Mouse (Mus musculus) kidney, embryonic 14.5 days (tissue): ENCODE results near the gene Arfgap3. TPM values are rescaled to one million over a fixed set of nuclear protein-coding genes. Genes with fewer than 3 reads are reported as not detected.
"Not testable (repeated sequence)": the region's sequence is repeated elsewhere in the genome, so short reads cannot be mapped to it uniquely, and the experiment has no call there.

Experiments
- ATAC-seq: fragments of 200-750 bp; cut with Nextera tagmentation; 2 replicates; pipeline ENCODE4 v1.8.0; 2017; ENCODE audit warnings: moderate number of reproducible peaks, mild to moderate bottlenecking, moderate TSS enrichment, moderate library complexity; ENCODE audit not compliant: low FRiP score, low TSS enrichment
- H3K27ac ChIP-seq: fragments of 300-500 bp; sonication (generic); 2 replicates; pipeline ENCODE4 v1.5.1; 2014; ENCODE audit warnings: low read depth, mild to moderate bottlenecking, low read length, moderate library complexity, mixed read lengths
- H3K27me3 ChIP-seq: fragments of 300-500 bp; sonication (generic); 2 replicates; pipeline ENCODE4 v1.6.1; 2014; ENCODE audit warnings: mild to moderate bottlenecking, low read length; ENCODE audit not compliant: control insufficient read depth, insufficient read depth
- H3K36me3 ChIP-seq: fragments of 300-500 bp; sonication (generic); 2 replicates; pipeline ENCODE4 v1.6.1; 2014; ENCODE audit warnings: low read length, mixed read lengths; ENCODE audit not compliant: control insufficient read depth, insufficient read depth
- H3K4me1 ChIP-seq: fragments of 300-500 bp; sonication (generic); 2 replicates; pipeline ENCODE4 v1.6.1; 2014; ENCODE audit warnings: low read length, mixed read lengths; ENCODE audit not compliant: control insufficient read depth, insufficient read depth
- H3K4me2 ChIP-seq: fragments of 300-500 bp; sonication (generic); replicated peaks from 2 replicates; pipeline ENCODE4 v1.6.1; 2014; ENCODE audit warnings: low read depth, mild to moderate bottlenecking, low read length
- H3K4me3 ChIP-seq: fragments of 300-500 bp; sonication (generic); 2 replicates; pipeline ENCODE4 v1.5.1; 2014; ENCODE audit warnings: mild to moderate bottlenecking, low read length
- H3K9ac ChIP-seq: fragments of 300-500 bp; sonication (generic); 2 replicates; pipeline ENCODE4 v1.6.1; 2014; ENCODE audit warnings: low read depth, mild to moderate bottlenecking, low read length, moderate library complexity
- H3K9me3 ChIP-seq: fragments of 300-500 bp; sonication (generic); 2 replicates; pipeline ENCODE4 v1.6.1; 2016; ENCODE audit warnings: low read length; ENCODE audit not compliant: control insufficient read depth
- WGBS: fragments of 180-500 bp; shearing (Covaris S2); extraction: QIAGEN DNeasy Blood & Tissue Kit; methylation state at CpG from one replicate; pipeline ENCODE4 v1.1.7; 2014; 5-methylcytosine and 5-hydroxymethylcytosine counted together
- polyA plus RNA-seq: library from polyadenylated mRNA; unstranded; fragments of >200 nt; fragmentation: Nextera tagmentation; extraction: Ambion mirVana; gene quantifications from 2 replicates; pipeline ENCODE4 v1.2.1, GENCODE M21; 2014

The Arfgap3 gene
- polyA plus RNA-seq, 1 experiment from 2014 or later: 33.3 TPM

DNA sequence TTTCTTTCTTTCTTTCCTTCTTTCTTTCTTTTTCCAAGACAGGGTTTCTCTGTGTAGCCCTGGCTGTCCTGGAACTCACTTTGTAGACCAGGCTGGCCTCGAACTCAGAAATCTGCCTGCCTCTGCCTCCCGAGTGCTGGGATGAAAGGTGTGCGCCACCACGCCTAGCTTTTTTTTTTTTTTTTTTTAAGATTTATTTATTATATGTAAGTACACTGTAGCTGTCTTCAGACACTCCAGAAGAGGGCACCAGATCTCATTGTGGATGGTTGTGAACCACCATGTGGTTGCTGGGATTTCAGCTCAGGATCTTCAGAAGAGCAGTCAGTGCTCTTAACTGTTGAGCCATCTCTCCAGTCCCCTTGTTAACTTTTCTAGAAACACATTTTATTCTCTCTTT, 18.7 kb upstream of the Arfgap3 start:
- not testable (repeated sequence) for H3K4me3 ChIP-seq, H3K9ac ChIP-seq, H3K27me3 ChIP-seq, H3K4me2 ChIP-seq, H3K4me1 ChIP-seq, H3K36me3 ChIP-seq, H3K27ac ChIP-seq, ATAC-seq, H3K9me3 ChIP-seq
- WGBS: 89% methylated on average over 4 of the region's 4 CpGs

DNA sequence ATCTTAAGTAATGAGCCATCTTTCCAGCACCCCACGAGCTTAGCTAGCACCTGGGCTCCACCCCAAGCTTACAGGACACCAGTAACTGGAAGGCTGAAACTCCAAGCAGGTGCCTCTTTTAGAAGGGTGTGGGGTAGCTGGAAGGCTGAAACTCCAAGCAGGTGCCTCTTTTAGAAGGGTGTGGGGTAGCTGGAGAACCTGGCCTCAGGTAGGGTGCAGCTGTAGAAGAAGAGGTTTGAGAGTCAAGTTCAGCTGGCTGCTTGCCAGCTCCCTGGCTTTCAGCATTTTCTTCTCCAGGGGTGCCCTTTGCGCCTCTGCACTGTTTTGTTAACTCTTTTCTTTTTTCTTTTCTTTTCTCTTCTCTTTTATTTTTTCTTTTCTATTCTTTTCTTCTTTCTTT, 18.2 kb upstream of the Arfgap3 start:
- Histone ChIP-seq H3K4me2 (no peak overlapping the region), H3K4me1 (no peaks in the 10 kb centered on the region), H3K4me3 (no peak overlapping the region), H3K36me3 (no peaks in the 10 kb centered on the region), H3K9me3 (no peaks in the 10 kb centered on the region), H3K27ac (no peak overlapping the region), H3K27me3 (no peaks in the 10 kb centered on the region), H3K9ac (no peak overlapping the region)
- ATAC-seq: no peak
- WGBS: 94% methylated on average over 2 of the region's 2 CpGs

DNA sequence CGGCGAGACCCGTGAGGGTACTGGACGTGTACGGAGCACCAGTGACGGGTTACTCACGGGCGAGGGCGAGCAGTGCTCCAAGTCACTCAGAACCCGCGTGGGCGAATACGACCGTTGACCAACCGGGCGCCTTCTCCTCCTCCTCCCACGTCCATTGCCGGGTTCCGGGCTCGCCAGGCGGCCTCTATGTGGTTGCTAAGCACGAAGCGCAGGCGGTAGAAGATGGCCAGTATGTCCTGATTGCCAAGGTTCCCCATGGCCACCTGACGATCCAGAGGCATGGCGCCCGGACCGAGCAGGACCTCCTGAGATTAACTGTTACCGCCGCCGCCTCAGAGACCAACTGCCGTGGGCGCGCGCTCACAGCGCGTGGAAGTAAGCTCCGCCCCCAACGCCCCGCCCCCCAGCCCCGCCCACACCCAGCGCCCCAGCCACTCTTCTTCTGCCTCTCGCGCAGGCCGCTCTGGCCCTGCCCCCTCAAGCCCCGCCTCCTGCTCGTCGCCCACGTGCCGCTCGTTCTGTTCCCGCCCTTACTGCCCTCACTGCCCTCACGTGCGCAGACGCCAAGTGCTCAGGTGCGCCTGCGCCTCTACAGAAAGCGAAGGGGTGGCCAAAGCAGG, 17.0 kb upstream of the Arfgap3 start:
- Histone ChIP-seq H3K4me3 (peak overlapping the region; percentile 39), H3K9ac (peak overlapping the region; percentile 34; the same call in 1 of the 2 replicates), H3K27me3 (no peaks in the 10 kb centered on the region), H3K9me3 (no peaks in the 10 kb centered on the region), H3K27ac (no peak overlapping the region), H3K36me3 (no peaks in the 10 kb centered on the region), H3K4me2 (peak overlapping the region; percentile 68), H3K4me1 (no peaks in the 10 kb centered on the region)
- ATAC-seq: peak; percentile 89
- WGBS: 26% methylated on average over 55 of the region's 58 CpGs

GRCm38 (mm10) chr15:83365697-83366096, 15.7 kb upstream of the Arfgap3 start:
- Histone ChIP-seq H3K4me1 (no peaks in the 10 kb centered on the region), H3K27me3 (no peaks in the 10 kb centered on the region), H3K9me3 (no peaks in the 10 kb centered on the region), H3K4me2 (no peak overlapping the region), H3K4me3 (no peak overlapping the region), H3K36me3 (no peaks in the 10 kb centered on the region), H3K9ac (no peak overlapping the region), H3K27ac (no peak overlapping the region)
- ATAC-seq: no peak

DNA sequence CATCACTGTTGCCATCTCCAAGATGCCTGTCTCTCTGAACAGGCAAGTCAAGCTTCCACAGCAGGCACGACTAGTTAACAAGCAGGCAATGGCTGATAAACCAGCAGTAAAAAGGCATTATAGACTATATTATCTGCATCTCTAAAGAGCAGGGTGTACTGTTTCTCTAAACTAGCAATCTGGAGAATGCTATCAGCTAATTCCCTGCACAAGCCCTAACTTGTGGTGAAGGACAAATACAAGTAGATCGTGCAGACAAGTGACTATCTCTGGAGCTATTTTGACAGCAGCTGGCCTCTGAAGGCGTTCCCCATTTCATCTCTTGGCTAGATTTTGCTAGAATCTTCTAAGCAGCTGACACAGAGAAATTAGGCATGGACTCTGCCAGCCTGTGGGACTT, 14.1 kb upstream of the Arfgap3 start:
- WGBS: 74% methylated on average over 3 of the region's 3 CpGs
- no peak for ATAC-seq

DNA sequence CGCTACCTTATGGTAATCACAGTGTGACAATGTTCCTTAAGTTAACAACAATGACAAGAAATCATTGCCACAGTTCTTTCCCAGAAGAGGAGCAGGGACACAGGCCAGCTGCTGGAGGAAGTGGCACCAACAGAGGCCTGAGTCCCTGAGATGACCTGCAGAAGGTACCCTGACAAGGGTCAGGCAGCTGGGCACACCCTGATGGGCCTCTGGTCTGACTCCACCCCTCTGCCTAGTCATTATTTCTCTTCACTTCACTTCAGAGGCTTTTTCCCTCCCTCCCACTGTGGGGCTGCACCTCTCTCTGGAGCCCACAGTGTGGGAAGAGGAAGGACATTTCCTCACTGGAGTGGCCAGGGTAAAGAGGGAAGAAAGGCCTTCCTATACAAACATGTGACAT, 12.8 kb upstream of the Arfgap3 start:
- H3K27me3 ChIP-seq, H3K9ac ChIP-seq, H3K4me1 ChIP-seq, ATAC-seq, H3K9me3 ChIP-seq, H3K4me3 ChIP-seq, H3K36me3 ChIP-seq, H3K4me2 ChIP-seq, H3K27ac ChIP-seq: not testable (repeated sequence)
- 85% methylated on average over 1 of the region's 1 CpGs for WGBS

More for the DNA sequence above, 14.1 kb upstream of the Arfgap3 start:
- no peak overlapping the region for H3K27ac ChIP-seq
- no peaks in the 10 kb centered on the region for H3K9me3 ChIP-seq
- H3K4me1 ChIP-seq: no peaks in the 10 kb centered on the region
- no peaks in the 10 kb centered on the region for H3K27me3 ChIP-seq
- no peak overlapping the region for H3K4me2 ChIP-seq
- no peak overlapping the region for H3K9ac ChIP-seq
- no peak overlapping the region for H3K4me3 ChIP-seq
- H3K36me3 ChIP-seq: no peaks in the 10 kb centered on the region

DNA sequence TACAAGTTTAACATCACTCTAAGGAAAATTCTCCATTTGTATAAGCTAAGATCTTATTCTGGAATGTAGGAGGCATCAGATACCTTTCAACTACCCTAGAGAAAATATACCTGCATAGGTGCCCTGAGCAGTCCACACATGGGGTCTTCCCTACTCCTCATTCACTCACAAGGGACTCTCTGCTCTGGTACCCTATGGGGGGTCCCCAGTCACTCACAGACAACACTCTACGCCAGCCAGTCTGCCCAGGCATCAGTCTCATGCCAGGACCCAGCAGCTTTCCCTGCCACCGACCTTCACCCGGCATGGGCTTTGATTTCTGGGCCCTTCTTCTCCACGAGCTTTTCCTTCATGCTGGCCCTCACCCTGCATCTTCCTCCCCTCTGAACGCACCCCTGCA, 10.9 kb upstream of the Arfgap3 start:
- not testable (repeated sequence) for H3K4me3 ChIP-seq, ATAC-seq, H3K27me3 ChIP-seq, H3K36me3 ChIP-seq, H3K27ac ChIP-seq, H3K9ac ChIP-seq, H3K4me2 ChIP-seq, H3K9me3 ChIP-seq, H3K4me1 ChIP-seq
- 73% methylated on average over 4 of the region's 5 CpGs for WGBS

DNA sequence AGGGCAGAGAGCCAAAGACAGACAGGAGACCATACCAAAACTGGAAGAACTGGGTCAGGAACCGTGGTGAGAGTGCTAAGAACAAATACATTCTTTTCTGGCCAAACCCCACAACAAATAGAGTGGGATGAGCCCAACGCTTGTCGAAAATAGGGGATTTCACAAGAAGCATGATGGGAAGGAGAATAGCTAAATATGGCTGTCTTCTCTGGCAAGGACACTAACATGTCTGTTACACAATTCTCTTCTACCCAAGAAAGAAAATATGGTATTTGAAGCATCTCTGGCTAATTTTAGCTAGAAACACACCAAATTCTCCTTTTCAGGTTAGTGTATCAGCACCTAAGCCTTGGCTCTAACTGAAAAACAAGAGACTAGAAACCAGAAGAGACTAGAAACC, 10.1 kb upstream of the Arfgap3 start:
- no peak overlapping the region for H3K4me3 ChIP-seq
- WGBS: 87% methylated on average over 3 of the region's 3 CpGs
- H3K4me1 ChIP-seq: no peaks in the 10 kb centered on the region
- H3K27me3 ChIP-seq: no peaks in the 10 kb centered on the region
- H3K9me3 ChIP-seq: no peaks in the 10 kb centered on the region
- no peak overlapping the region for H3K4me2 ChIP-seq
- no peak overlapping the region for H3K27ac ChIP-seq
- no peaks in the 10 kb centered on the region for H3K36me3 ChIP-seq
- ATAC-seq: no peak
- H3K9ac ChIP-seq: no peak overlapping the region

- Histone ChIP-seq H3K4me2 (no peak overlapping the region), H3K36me3 (no peaks in the 10 kb centered on the region), H3K27ac (no peak overlapping the region), H3K9me3 (no peaks in the 10 kb centered on the region), H3K4me3 (no peak overlapping the region), H3K27me3 (no peaks in the 10 kb centered on the region), H3K4me1 (no peaks in the 10 kb centered on the region), H3K9ac (no peak overlapping the region)
- 82% methylated on average over 1 of the region's 1 CpGs for WGBS
- ATAC-seq: no peak
Observed at GRCm38 (mm10) chr15:83358476-83358875, 8.4 kb upstream of the Arfgap3 start.
